Mouse (Mus musculus) left cerebral cortex, adult 2 months (tissue): ENCODE measurements at regions not wholly inside any gene's neighbourhood (a gene's known extent, or its start where the extent isn't known, plus 50 kb on each side); places are given as distances from the start of the nearest gene placed in this dataset.

ENCODE experiments used
- DNase-seq, 2 experiments: peaks; one replicate each; pipeline ENCODE4 v3.0.0; 2021 to 2022; ENCODE audit warnings: low spot score in 2 of 2, mixed read lengths in 1 of 2; ENCODE audit errors: extremely low spot score in 1 of 2
- H3K27ac ChIP-seq: fragments of 200-600 bp; 2 replicates; pipeline ENCODE4 v1.8.1; 2022
- H3K4me3 ChIP-seq: fragments of 200-600 bp; 2 replicates; pipeline ENCODE4 v1.8.1; 2022
- CTCF ChIP-seq: fragments of 200-600 bp; IDR thresholded peaks from 2 replicates; pipeline ENCODE4 v1.8.1; 2022; ENCODE audit warnings: antibody characterized with exemption, mild to moderate bottlenecking, moderate library complexity
- intact Hi-C: fragments of 180-260 bp; cut with DNase I; formaldehyde crosslinking; loops from one replicate; pipeline ENCODE4 v1.15.1; 2025

GRCm38 (mm10) chr1:45653248-45653647, 141.7 kb upstream of the Wdr75 start:
- no peak overlapping the region for H3K27ac ChIP-seq
- no peak overlapping the region for H3K4me3 ChIP-seq
- intact Hi-C loops = no loop called here
- no peak for TF ChIP-seq CTCF
- DNase-seq = no peak

GRCm38 (mm10) chr1:45663882-45664520, 131.0 kb upstream of the Wdr75 start:
- no peak overlapping the region for H3K27ac ChIP-seq
- no peak for DNase-seq
- no peak overlapping the region for H3K4me3 ChIP-seq
- intact Hi-C loops = no loop called here
- TF ChIP-seq CTCF = no peak

GRCm38 (mm10) chr1:45672443-45673156, 122.4 kb upstream of the Wdr75 start:
- H3K27ac ChIP-seq = no peak overlapping the region
- intact Hi-C loops = loop anchor here (1.0 to 2.0 kb wide), 2 partner anchors 242 to 928 kb away; no protein-coding TSS in a partner anchor

GRCm38 (mm10) chr1:45675771-45676439, 119.1 kb upstream of the Wdr75 start:
- H3K4me3 ChIP-seq = no peak overlapping the region
- intact Hi-C loops = no loop called here
- H3K27ac ChIP-seq = no peak overlapping the region
- DNase-seq = no peak
- TF ChIP-seq CTCF = no peak

More at GRCm38 (mm10) chr1:45672443-45673156, 122.4 kb upstream of the Wdr75 start:
- H3K4me3 ChIP-seq = no peak overlapping the region
- peak; percentile 51 for TF ChIP-seq CTCF
- DNase-seq = peak; percentile 40 to 43

- intact Hi-C loops = no loop called here
Observed at GRCm38 (mm10) chr1:45679964-45680709, 114.8 kb upstream of the Wdr75 start.

GRCm38 (mm10) chr1:45700893-45701292, 94.1 kb upstream of the Wdr75 start:
- no peak overlapping the region for H3K4me3 ChIP-seq
- intact Hi-C loops = no loop called here

More at GRCm38 (mm10) chr1:45679964-45680709, 114.8 kb upstream of the Wdr75 start:
- no peak for TF ChIP-seq CTCF
- no peak overlapping the region for H3K4me3 ChIP-seq
- DNase-seq = no peak
- no peak overlapping the region for H3K27ac ChIP-seq

GRCm38 (mm10) chr1:45701516-45701915, 93.5 kb upstream of the Wdr75 start:
- intact Hi-C loops = no loop called here
- DNase-seq = no peak

More at GRCm38 (mm10) chr1:45700893-45701292, 94.1 kb upstream of the Wdr75 start:
- H3K27ac ChIP-seq = no peak overlapping the region
- no peak for TF ChIP-seq CTCF
- DNase-seq = no peak

GRCm38 (mm10) chr1:45723369-45723768, 71.6 kb upstream of the Wdr75 start:
- Histone ChIP-seq H3K4me3 (no peak overlapping the region), H3K27ac (no peak overlapping the region)
- TF ChIP-seq CTCF = no peak
- intact Hi-C loops = no loop called here
- DNase-seq = no peak

More at GRCm38 (mm10) chr1:45701516-45701915, 93.5 kb upstream of the Wdr75 start:
- Histone ChIP-seq H3K27ac (no peak overlapping the region), H3K4me3 (no peak overlapping the region)
- no peak for TF ChIP-seq CTCF

- Histone ChIP-seq H3K27ac (no peak overlapping the region), H3K4me3 (no peak overlapping the region)
- intact Hi-C loops = no loop called here
- no peak for DNase-seq
- TF ChIP-seq CTCF = no peak
Observed at GRCm38 (mm10) chr1:45732958-45733357, 62.0 kb upstream of the Wdr75 start.

- no peak overlapping the region for H3K27ac ChIP-seq
- intact Hi-C loops = no loop called here
- no peak for DNase-seq
- no peak for TF ChIP-seq CTCF
- H3K4me3 ChIP-seq = no peak overlapping the region
Observed at GRCm38 (mm10) chr1:45745136-45745535, 49.8 kb upstream of the Wdr75 start.
